Mouse (Mus musculus): Measurements from ENCODE around the gene Gabpa.

The Gabpa gene

GRCm38 (mm10) chr16:84834745-84835440 lies at the start of gene Gabpa:
Gene Gabpa, plus strand, starts transcription at chr16:84834925.
- DNase-seq = peak; percentile 92

GRCm38 (mm10) chr16:84784966-84785365 lies 49.8 kb upstream of the Gabpa start:
- DNase-seq = no peak

GRCm38 (mm10) chr16:84790595-84791165 lies 44.0 kb upstream of the Gabpa start:
- DNase-seq = no peak

- DNase-seq = no peak
Observed at GRCm38 (mm10) chr16:84793401-84793800, 41.3 kb upstream of the Gabpa start.

GRCm38 (mm10) chr16:84795337-84795736 lies 39.4 kb upstream of the Gabpa start:
- no peak for DNase-seq

- DNase-seq = no peak
Observed at GRCm38 (mm10) chr16:84796678-84797077, 38.0 kb upstream of the Gabpa start.

GRCm38 (mm10) chr16:84800038-84800437 lies 34.7 kb upstream of the Gabpa start:
- no peak for DNase-seq

GRCm38 (mm10) chr16:84802217-84802616 lies 32.5 kb upstream of the Gabpa start:
- peak; percentile 26 for DNase-seq

GRCm38 (mm10) chr16:84804866-84805265 lies 29.9 kb upstream of the Gabpa start:
- DNase-seq = no peak

- DNase-seq = no peak
Observed at GRCm38 (mm10) chr16:84806175-84806574, 28.6 kb upstream of the Gabpa start.

- DNase-seq = no peak
Observed at GRCm38 (mm10) chr16:84807874-84808273, 26.9 kb upstream of the Gabpa start.

- DNase-seq = no peak
Observed at GRCm38 (mm10) chr16:84810254-84810653, 24.5 kb upstream of the Gabpa start.

- no peak for DNase-seq
Observed at GRCm38 (mm10) chr16:84813852-84814251, 20.9 kb upstream of the Gabpa start.

GRCm38 (mm10) chr16:84814511-84814910 lies 20.2 kb upstream of the Gabpa start:
- DNase-seq = no peak

GRCm38 (mm10) chr16:84817423-84817822 lies 17.3 kb upstream of the Gabpa start:
- DNase-seq = peak; percentile 26

- DNase-seq = no peak
Observed at GRCm38 (mm10) chr16:84825009-84825408, 9.7 kb upstream of the Gabpa start.

GRCm38 (mm10) chr16:84831696-84832095 lies 3.0 kb upstream of the Gabpa start:
- no peak for DNase-seq

GRCm38 (mm10) chr16:84832736-84833135 lies 2.0 kb upstream of the Gabpa start:
- DNase-seq = no peak

- DNase-seq = no peak
Observed at GRCm38 (mm10) chr16:84834344-84834743, 381 bp upstream of the Gabpa start.

- DNase-seq = peak; percentile 84
Observed at GRCm38 (mm10) chr16:84835441-84835822, 707 bp downstream of the Gabpa start, which contains the start of gene Atp5j. Gene Atp5j, minus strand, starts transcription at chr16:84835625.

GRCm38 (mm10) chr16:84835823-84836743 lies 1.4 kb downstream of the Gabpa start:
- DNase-seq = peak; percentile 11

GRCm38 (mm10) chr16:84838576-84838975 lies 3.9 kb downstream of the Gabpa start:
- DNase-seq = no peak

GRCm38 (mm10) chr16:84853492-84853891 lies 18.8 kb downstream of the Gabpa start:
- no peak for DNase-seq

- DNase-seq = no peak
Observed at GRCm38 (mm10) chr16:84864656-84865055, 29.9 kb downstream of the Gabpa start.
